ENCODE assay signal across 7 mouse cellular contexts in the genomic region with DNA sequence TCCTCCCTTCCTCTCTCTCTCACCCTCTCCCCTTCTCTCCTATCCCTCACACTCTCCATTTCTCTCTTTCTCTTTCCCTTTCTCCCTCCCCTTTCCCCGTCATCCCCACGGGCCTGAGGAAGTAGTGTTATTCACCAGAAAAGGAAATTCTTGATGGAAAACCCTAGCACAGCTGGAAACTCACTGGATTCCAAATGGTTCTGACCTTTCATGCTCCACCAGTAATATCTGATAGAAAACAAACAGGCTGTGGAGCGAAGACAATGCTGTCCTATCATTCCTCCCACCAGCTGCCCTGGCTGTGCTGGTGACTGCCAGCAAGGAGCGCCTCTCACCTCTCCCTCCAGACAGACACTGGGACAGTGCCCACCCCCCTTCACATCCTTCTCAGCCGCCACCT. TPM values are rescaled to one million over a fixed set of nuclear protein-coding genes. Genes with fewer than 3 reads are reported as not detected.
DNase-seq lines count a peak whose midpoint lies in the region; ATAC-seq lines count a peak whose summit lies in the region.

No protein-coding gene starts in this region.

- no peaks in the 10 kb centered on the region for H3K36me3 ChIP-seq in heart, embryonic 15.5 days
- peaks cover 9% of the 10 kb centered on the region for H3K36me3 ChIP-seq in limb, embryonic 13.5 days

- WGBS in heart, embryonic 15.5 days: 15% methylated on average over 5 of the region's 5 CpGs
- 19% methylated on average over 5 of the region's 5 CpGs for WGBS in limb, embryonic 13.5 days

- H3K4me1 ChIP-seq in heart, embryonic 15.5 days (replicated peaks): peaks cover 18% of the 10 kb centered on the region
- H3K4me1 ChIP-seq in limb, embryonic 13.5 days: peaks cover 26% of the 10 kb centered on the region

- H3K4me3 ChIP-seq in heart, embryonic 15.5 days: no peak overlapping the region
- H3K4me3 ChIP-seq in limb, embryonic 13.5 days: peak overlapping the region; percentile 32; the same call in 1 of the 2 replicates

- DNase-seq in lung, postnatal 10 days: peak; percentile 21
- no peak for DNase-seq in lung, adult 18-20 months
- DNase-seq in thymus, postnatal 14 days: no peak
- DNase-seq in gastrocnemius, postnatal 25 days: no peak
- no peak for DNase-seq in thymus, postnatal 0 days (ENCODE audit: low spot score)

- no peak for ATAC-seq in heart, embryonic 15.5 days (replicated peaks; ENCODE audit: insufficient number of reproducible peaks, insufficient read depth, low FRiP score, low read depth)
- ATAC-seq in limb, embryonic 13.5 days (ENCODE audit: low FRiP score, low read depth): no peak

- no peaks in the 10 kb centered on the region for H3K9me3 ChIP-seq in heart, embryonic 15.5 days (replicated peaks)
- H3K9me3 ChIP-seq in limb, embryonic 13.5 days: no peaks in the 10 kb centered on the region

- no peak overlapping the region for H3K27ac ChIP-seq in heart, embryonic 15.5 days
- no peak overlapping the region for H3K27ac ChIP-seq in limb, embryonic 13.5 days

- no peak overlapping the region for H3K9ac ChIP-seq in heart, embryonic 15.5 days
- no peak overlapping the region for H3K9ac ChIP-seq in limb, embryonic 13.5 days

- peaks cover 32% of the 10 kb centered on the region for H3K27me3 ChIP-seq in heart, embryonic 15.5 days
- H3K27me3 ChIP-seq in limb, embryonic 13.5 days: peaks cover 7% of the 10 kb centered on the region

- H3K4me2 ChIP-seq in heart, embryonic 15.5 days: peak overlapping the region; percentile 59
- H3K4me2 ChIP-seq in limb, embryonic 13.5 days (replicated peaks): peak overlapping the region; percentile 65

RNA-seq across cellular contexts. Expression of a gene that starts 27.9 kb away (rescaled TPM):
- 1.2 and 1.7 TPM in 2 replicates for polyA plus RNA-seq in heart, embryonic 15.5 days (2015; fragmentation: Nextera tagmentation; extraction: Ambion mirVana)
- 2.4 and 3.8 TPM in 2 replicates for polyA plus RNA-seq in limb, embryonic 13.5 days (2015; fragmentation: Nextera tagmentation; extraction: Ambion mirVana)
- under 1 TPM; 0.24 to 0.26 TPM for total RNA-seq in gastrocnemius, postnatal 25 days (2021)
- 0.06 and 0.30 TPM in 2 replicates for polyA plus RNA-seq in thymus, postnatal 0 days (2015; fragmentation: Nextera tagmentation; extraction: Ambion mirVana)

RNA-seq across cellular contexts. Expression of a gene that starts 37.5 kb away (rescaled TPM):
- polyA plus RNA-seq in heart, embryonic 15.5 days (2015; fragmentation: Nextera tagmentation; extraction: Ambion mirVana): 0.20 TPM in 1 of 2 replicates, not detected in the other
- not detected in 2 replicates for polyA plus RNA-seq in limb, embryonic 13.5 days (2015; fragmentation: Nextera tagmentation; extraction: Ambion mirVana)
- total RNA-seq in gastrocnemius, postnatal 25 days (2021): not detected
- 0.39 and 0.55 TPM in 2 replicates for polyA plus RNA-seq in thymus, postnatal 0 days (2015; fragmentation: Nextera tagmentation; extraction: Ambion mirVana)

RNA-seq across cellular contexts. Expression of a gene that starts 42.0 kb away (rescaled TPM):
- polyA plus RNA-seq in heart, embryonic 15.5 days (2015; fragmentation: Nextera tagmentation; extraction: Ambion mirVana): 2.2 and 4.1 TPM in 2 replicates
- 11.2 and 11.6 TPM in 2 replicates for polyA plus RNA-seq in limb, embryonic 13.5 days (2015; fragmentation: Nextera tagmentation; extraction: Ambion mirVana)
- under 1 TPM; 0.46 to 0.54 TPM for total RNA-seq in gastrocnemius, postnatal 25 days (2021)
- polyA plus RNA-seq in thymus, postnatal 0 days (2015; fragmentation: Nextera tagmentation; extraction: Ambion mirVana): 0.77 and 1.2 TPM in 2 replicates
